Mouse (Mus musculus) MEL-GATA-1-ER (cell line): ENCODE results near the gene Narfl.
"Not testable (repeated sequence)": the region's sequence is repeated elsewhere in the genome, so short reads cannot be mapped to it uniquely, and the experiment has no call there.

Source experiments
- DNase-seq: peaks from one replicate; pipeline ENCODE4 v3.0.0-alpha.2; 2012; ENCODE audit warnings: low read depth; ENCODE audit errors: extremely low read depth

Gene Narfl

GRCm38 (mm10) chr17:25801029-25801428 is 27.5 kb downstream of the Narfl start:
- peak; percentile 59 for DNase-seq

GRCm38 (mm10) chr17:25802825-25803517 is 29.4 kb downstream of the Narfl start:
- DNase-seq: no peak

GRCm38 (mm10) chr17:25806507-25806906 is 32.9 kb downstream of the Narfl start:
- DNase-seq: no peak

DNA sequence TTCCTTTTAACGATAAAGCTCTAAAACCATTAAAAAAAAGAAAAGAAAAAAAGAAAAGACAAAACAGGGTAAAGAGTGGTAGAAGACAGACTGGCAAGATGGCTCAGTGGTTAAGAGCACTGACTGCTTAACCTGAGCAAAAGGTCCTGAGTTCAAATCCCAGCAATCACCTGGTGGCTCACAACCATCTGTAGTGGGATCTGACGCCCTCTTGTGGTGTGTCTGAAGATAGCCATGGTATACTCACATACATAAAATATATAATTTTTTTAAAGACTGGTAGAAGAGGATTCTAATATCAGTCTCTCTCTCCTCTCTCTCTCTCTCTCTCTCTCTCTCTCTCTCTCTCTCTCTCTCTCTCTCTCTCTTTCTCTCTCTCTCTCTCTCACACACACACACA is 33.9 kb downstream of the Narfl start:
- not testable (repeated sequence) for DNase-seq

DNA sequence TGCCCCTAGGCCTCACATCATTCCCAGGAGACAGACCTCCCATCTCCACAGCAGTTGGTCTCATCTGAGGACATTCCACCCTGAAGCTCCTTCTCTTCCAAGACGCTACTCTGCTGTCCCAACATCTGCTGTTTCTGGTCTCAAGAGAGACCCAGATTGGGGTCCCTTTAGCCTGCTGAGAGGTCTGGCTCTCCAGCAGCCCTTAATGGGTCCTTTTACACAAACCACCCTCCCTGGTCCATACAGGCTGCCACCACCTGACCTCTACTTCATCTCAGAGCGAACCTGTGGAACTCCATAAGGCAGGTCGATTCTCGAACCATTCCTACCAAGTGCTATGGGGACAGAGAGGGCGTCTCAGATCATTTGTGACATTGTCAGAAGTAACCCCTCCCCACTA is 34.5 kb downstream of the Narfl start:
- DNase-seq: no peak

DNA sequence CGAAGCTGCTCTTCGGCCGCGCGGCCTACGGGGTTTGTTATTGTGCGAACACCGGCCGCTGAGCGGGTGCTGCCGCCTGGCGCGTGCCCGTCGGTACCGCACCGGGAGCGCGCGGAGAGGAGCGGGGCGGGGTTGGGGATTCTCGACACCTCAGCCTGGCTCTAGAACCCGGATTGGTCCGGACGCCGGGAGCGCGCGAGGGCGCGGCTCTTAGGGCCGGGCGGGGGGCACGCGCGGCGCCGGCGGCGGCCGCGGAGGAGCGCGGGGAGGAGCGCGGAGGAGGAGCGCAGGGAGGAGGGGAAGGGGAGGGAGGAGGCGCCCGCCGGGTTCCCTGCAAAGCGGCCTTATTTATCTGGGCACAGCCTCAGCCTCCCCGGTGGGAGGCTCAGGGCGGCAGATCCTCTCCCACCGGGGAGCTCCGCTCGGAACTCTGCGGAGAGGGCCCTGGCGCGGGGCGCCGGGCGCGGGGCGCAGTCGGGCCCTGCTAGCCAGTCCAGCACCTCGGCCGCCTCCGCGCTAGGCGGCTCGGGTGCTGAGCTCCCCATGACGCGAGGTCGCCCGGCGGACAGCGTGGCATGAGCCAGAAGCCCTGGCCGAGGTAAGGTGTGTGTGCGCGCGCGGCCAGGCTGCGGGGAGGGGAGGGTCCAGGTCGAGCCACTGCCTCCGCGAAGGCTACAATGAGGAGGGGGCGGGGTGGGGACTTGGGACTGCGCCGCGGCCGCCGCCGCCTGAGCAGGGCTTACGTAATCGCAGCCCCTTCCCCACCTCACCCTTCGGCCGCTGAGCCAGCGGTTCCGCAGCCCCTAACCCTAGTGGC is 35.4 kb downstream of the Narfl start, which contains the start of gene Fbxl16:
Fbxl16 (plus strand) TSS at position 297 of the 817 bp plus-strand sequence.
- no peak for DNase-seq

GRCm38 (mm10) chr17:25809606-25810340 is 36.2 kb downstream of the Narfl start:
- no peak for DNase-seq

- no peak for DNase-seq
These were observed 37.3 kb downstream of the Narfl start for GRCm38 (mm10) chr17:25810890-25811289.

GRCm38 (mm10) chr17:25813471-25813870 is 39.9 kb downstream of the Narfl start:
- DNase-seq: no peak

DNA sequence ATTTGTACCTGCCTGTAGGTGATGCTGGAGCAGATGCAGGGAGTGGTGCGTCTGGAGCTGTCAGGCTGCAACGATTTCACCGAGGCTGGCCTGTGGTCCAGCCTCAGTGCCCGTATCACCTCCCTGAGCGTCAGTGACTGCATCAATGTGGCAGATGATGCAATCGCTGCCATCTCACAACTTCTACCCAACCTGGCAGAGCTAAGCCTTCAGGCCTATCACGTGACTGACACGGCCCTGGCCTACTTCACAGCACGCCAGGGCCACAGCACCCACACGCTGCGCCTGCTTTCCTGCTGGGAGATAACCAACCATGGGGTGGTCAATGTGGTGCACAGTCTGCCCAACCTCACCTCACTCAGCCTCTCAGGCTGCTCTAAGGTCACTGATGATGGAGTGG is 44.1 kb downstream of the Narfl start:
- DNase-seq: no peak

DNA sequence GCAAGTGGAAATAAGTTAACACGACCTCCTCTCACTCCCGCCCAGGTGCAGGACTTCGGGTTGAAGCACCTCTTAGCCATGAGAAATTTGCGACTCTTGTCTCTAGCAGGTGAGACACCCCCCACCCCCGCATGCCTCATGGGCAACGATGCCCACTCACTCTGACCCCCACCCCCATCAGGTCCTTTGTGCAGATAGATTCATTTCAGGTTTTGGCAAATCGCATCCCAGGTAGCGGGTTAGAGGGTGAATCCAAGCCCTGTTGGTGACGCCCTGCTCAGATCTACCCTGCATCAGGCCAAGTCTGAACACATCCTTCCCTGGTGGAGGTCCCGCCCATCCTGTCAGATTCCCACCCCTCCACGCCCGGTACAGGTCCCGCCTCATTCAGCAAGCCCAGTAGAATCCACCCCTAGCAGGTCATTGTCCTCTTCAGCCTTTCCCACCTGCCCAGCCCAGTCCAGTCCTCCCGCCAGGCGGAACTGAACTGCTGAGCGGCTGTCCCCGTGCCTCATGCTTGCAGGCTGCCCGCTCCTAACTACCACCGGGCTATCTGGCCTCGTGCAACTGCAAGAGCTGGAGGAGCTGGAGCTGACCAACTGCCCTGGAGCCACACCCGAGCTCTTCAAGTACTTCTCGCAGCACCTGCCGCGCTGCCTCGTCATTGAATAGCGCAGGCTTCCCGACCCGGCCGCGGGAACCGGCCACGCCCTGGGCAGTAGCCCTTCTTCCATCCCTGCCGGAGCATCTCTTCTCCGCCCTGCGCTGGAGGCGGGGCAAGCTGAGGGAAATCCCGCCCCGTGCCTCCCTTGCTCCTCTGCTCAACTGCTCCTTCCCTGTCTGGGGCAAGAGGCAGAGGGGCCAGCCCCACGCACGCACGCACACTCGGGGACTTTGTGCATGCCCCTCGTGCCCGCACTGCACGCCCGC is 45.5 kb downstream of the Narfl start:
- DNase-seq: no peak

GRCm38 (mm10) chr17:25823452-25823851 is 49.9 kb downstream of the Narfl start, which contains the start of gene Wdr24:
TSS of gene Wdr24 (plus strand) at chr17:25823627.
- peak; percentile 91 for DNase-seq

GRCm38 (mm10) chr17:25824362-25825142 is 51.0 kb downstream of the Narfl start:
- peak; percentile 67 for DNase-seq

DNA sequence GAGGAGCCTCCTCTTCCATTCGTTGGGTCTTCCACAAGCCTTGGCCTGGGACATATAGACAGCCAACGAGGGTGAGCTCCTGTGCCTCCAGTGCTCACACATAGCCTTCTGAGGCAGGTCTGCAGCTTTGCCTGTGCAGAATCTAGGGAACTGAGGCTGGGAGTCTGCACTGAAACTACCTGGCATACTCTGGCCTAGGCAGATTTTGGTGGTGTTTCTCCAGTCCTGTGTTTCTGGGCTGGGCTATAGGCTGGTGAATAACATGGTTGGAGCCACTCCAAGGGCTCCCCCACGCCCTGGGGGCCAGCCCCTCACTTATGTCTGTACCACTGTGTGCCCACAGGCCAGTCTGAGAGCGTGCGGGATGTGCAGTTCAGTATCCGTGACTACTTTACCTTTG is 51.7 kb downstream of the Narfl start:
- DNase-seq: no peak

DNA sequence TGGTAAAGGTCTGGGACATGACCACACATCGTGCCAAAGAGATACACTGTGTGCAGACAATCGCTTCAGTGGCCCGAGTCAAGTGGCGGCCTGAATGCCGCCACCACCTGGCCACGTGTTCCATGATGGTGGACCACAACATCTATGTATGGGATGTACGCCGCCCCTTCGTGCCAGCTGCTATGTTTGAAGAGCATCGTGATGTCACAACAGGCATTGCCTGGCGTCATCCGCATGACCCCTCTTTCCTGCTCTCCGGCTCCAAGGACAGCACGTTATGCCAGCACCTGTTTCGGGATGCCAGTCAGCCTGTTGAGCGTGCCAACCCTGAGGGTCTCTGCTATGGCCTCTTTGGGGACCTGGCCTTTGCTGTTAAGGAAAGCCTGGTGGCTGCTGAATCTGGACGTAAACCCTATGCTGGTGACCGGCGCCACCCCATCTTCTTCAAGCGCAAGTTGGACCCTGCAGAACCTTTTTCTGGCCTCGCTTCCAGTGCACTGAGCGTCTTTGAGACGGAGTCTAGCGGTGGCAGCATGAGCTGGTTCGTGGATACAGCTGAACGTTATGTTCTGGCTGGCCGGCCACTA is 52.5 kb downstream of the Narfl start:
- no peak for DNase-seq

DNA sequence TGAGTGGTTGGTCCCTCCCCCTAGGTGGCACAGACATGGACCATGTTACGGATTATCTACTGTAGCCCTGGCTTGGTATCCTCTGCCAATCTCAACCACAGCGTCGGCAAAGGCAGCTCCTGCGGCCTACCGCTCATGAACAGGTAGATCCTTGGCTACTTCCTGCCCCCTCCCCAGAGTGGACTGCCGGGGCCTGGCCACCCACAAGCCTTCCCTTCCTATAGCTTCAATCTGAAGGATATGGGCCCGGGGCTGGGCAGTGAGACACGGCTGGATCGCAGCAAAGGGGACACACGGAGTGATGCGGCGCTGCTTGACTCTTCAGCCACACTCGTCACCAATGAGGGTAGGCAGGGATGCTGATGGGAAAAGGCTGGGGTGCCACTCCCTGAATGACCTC is 53.4 kb downstream of the Narfl start:
- DNase-seq: no peak

DNA sequence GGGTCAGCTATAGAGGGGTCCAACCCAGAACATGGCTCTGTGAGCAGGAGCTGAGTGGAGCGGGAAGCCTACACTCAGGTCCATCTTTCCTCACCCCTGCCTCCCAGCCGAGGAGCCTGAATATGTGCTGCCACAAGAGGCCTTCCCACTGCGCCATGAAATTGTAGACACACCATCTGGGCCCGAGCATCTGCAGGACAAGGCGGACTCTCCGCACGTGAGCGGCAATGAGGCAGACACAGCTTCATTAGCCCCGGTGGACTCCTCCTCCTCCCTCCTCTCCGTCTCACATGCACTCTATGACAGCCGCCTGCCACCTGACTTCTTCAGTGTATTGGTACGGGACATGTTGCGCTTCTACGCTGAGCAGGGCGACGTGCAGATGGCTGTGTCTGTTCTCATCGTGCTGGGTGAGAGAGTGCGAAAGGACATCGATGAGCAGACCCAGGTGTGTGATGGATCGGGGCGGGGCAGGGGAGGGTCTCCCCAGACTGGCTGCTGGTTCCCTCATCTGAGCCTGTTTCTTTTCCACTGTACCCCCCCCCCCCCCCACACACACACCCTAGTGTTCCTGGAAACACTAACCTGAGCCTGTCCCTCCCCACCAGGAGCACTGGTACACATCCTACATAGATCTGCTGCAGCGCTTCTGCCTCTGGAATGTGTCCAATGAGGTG is 54.1 kb downstream of the Narfl start:
- DNase-seq: no peak

GRCm38 (mm10) chr17:25828223-25828594 is 54.6 kb downstream of the Narfl start:
- DNase-seq: no peak
